Mouse (Mus musculus): Measurements from ENCODE around the gene Gm5475. TPM values are rescaled to one million over a fixed set of nuclear protein-coding genes. Genes with fewer than 3 reads are reported as not detected.

Gene Gm5475
- polyA plus RNA-seq, 1 experiment from 2014 or later, result 0.10 TPM

DNA sequence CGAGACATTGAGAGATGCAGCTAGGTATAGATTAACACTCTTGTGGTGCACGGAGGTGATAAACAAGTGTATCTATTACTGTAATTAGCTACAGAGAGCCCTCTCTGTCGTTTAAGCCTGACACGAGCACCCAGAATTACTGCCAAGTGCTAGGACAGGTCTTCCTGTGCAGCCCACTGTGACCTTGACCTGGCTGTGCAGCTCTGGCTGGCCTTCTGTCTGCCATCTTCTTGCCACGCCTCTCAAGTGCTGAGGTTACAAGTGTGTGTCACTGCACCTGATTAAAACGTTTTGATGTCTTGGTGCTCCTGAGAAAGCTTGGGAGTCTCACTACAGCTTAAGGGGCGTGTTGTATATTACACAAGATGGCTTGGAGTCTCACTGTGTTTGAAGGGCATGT is 30.9 kb upstream of the Gm5475 start:
- WGBS, result 86% methylated on average over 7 of the region's 7 CpGs
- H3K9ac ChIP-seq (ENCODE audit: low read depth, low read length), result no peak overlapping the region
- H3K4me3 ChIP-seq (ENCODE audit: low read depth, low read length), result no peak overlapping the region
- no peaks in the 10 kb centered on the region for H3K4me1 ChIP-seq (ENCODE audit: control insufficient read depth, insufficient read depth, low read length)
- ATAC-seq, result no peak
- peaks cover 18% of the 10 kb centered on the region for H3K36me3 ChIP-seq (ENCODE audit: control insufficient read depth, insufficient read depth, low read length)
- H3K27me3 ChIP-seq (ENCODE audit: control insufficient read depth, insufficient read depth, low read depth, low read length), result no peaks in the 10 kb centered on the region
- no peak overlapping the region for H3K27ac ChIP-seq (ENCODE audit: low read length)
- H3K4me2 ChIP-seq (ENCODE audit: low read length), result no peak overlapping the region
- H3K9me3 ChIP-seq (replicated peaks; ENCODE audit: control insufficient read depth, low read length, poor library complexity, severe bottlenecking), result no peaks in the 10 kb centered on the region

DNA sequence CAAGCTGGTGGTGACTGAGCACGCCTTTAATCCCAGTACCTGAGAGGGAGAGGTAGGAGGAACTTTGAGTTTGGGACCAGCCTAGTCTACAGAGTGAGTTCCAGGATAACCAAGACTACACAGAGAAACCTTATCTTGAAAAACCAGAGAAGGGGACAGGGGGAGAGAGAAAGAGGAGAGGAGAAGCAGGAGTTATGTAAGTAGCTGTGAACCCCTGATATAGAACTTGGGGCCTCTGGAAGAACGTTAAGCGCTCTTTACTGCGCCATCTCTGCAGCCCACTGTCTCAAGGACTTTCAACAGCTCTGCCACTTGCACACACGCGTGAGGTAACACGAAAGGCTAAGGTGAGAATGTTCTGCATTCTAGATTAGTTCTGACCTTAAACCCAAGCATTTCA is 30.3 kb upstream of the Gm5475 start:
- H3K27me3 ChIP-seq (ENCODE audit: control insufficient read depth, insufficient read depth, low read depth, low read length), result no peaks in the 10 kb centered on the region

GRCm38 (mm10) chr15:100393016-100393415 is 28.9 kb upstream of the Gm5475 start:
- 87% methylated on average over 11 of the region's 11 CpGs for WGBS
- Histone ChIP-seq H3K9me3 (replicated peaks; ENCODE audit: control insufficient read depth, low read length, poor library complexity, severe bottlenecking) (no peaks in the 10 kb centered on the region), H3K4me3 (ENCODE audit: low read depth, low read length) (no peak overlapping the region), H3K27me3 (ENCODE audit: control insufficient read depth, insufficient read depth, low read depth, low read length) (no peaks in the 10 kb centered on the region), H3K36me3 (ENCODE audit: control insufficient read depth, insufficient read depth, low read length) (peaks cover 29% of the 10 kb centered on the region), H3K9ac (ENCODE audit: low read depth, low read length) (no peak overlapping the region), H3K4me2 (ENCODE audit: low read length) (no peak overlapping the region), H3K4me1 (ENCODE audit: control insufficient read depth, insufficient read depth, low read length) (no peaks in the 10 kb centered on the region), H3K27ac (ENCODE audit: low read length) (no peak overlapping the region)
- ATAC-seq, result no peak

More for the DNA sequence above, 30.3 kb upstream of the Gm5475 start:
- no peaks in the 10 kb centered on the region for H3K9me3 ChIP-seq (replicated peaks; ENCODE audit: control insufficient read depth, low read length, poor library complexity, severe bottlenecking)
- WGBS, result 96% methylated on average over 7 of the region's 7 CpGs
- no peak overlapping the region for H3K9ac ChIP-seq (ENCODE audit: low read depth, low read length)
- no peak overlapping the region for H3K27ac ChIP-seq (ENCODE audit: low read length)
- H3K4me1 ChIP-seq (ENCODE audit: control insufficient read depth, insufficient read depth, low read length), result no peaks in the 10 kb centered on the region
- no peak overlapping the region for H3K4me2 ChIP-seq (ENCODE audit: low read length)
- no peak overlapping the region for H3K4me3 ChIP-seq (ENCODE audit: low read depth, low read length)
- peaks cover 23% of the 10 kb centered on the region for H3K36me3 ChIP-seq (ENCODE audit: control insufficient read depth, insufficient read depth, low read length)
- ATAC-seq, result no peak

- no peak for ATAC-seq
- Histone ChIP-seq H3K4me1 (ENCODE audit: control insufficient read depth, insufficient read depth, low read length) (no peaks in the 10 kb centered on the region), H3K9me3 (replicated peaks; ENCODE audit: control insufficient read depth, low read length, poor library complexity, severe bottlenecking) (no peaks in the 10 kb centered on the region), H3K4me2 (ENCODE audit: low read length) (no peak overlapping the region), H3K36me3 (ENCODE audit: control insufficient read depth, insufficient read depth, low read length) (peaks cover 46% of the 10 kb centered on the region), H3K9ac (ENCODE audit: low read depth, low read length) (no peak overlapping the region), H3K4me3 (ENCODE audit: low read depth, low read length) (no peak overlapping the region), H3K27me3 (ENCODE audit: control insufficient read depth, insufficient read depth, low read depth, low read length) (no peaks in the 10 kb centered on the region), H3K27ac (ENCODE audit: low read length) (no peak overlapping the region)
- WGBS, result 95% methylated on average over 3 of the region's 3 CpGs
Measured at GRCm38 (mm10) chr15:100395561-100395960, 26.4 kb upstream of the Gm5475 start.

DNA sequence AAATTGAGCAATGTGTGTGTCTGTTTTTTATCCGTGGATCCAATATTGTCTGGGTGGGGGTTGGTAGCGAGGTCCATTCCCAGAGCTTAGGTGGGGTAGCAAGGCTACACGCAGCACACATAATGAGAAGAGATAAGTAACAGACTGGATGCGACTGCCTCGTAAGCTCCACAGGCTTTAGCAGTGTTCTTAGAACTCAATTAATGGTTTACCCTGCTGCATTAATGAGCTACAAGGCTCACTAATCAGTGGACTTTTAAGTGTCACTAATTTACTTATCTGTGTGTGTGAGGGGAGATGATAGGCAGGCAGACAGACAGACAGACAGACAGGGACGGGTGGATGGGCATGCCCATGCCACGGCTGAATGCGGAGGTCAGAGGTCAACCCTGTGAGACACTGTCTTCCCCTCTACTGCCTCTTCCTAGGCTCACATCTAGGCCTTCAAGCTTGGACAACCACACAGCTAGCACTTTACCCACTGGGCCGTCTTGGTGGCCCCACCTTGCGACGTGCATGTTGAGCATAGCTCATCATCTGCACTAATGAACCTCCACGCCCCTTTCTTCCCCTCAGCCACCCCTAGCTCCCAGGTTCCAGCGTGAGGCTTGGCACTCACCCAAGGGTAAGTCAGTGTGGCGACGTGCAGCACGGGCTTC is 21.2 kb upstream of the Gm5475 start:
- H3K4me2 ChIP-seq (ENCODE audit: low read length), result no peak overlapping the region
- ATAC-seq, result no peak
- H3K36me3 ChIP-seq (ENCODE audit: control insufficient read depth, insufficient read depth, low read length), result peaks cover 57% of the 10 kb centered on the region
- H3K9ac ChIP-seq (ENCODE audit: low read depth, low read length), result no peak overlapping the region
- H3K4me3 ChIP-seq (ENCODE audit: low read depth, low read length), result no peak overlapping the region
- no peaks in the 10 kb centered on the region for H3K4me1 ChIP-seq (ENCODE audit: control insufficient read depth, insufficient read depth, low read length)
- no peaks in the 10 kb centered on the region for H3K9me3 ChIP-seq (replicated peaks; ENCODE audit: control insufficient read depth, low read length, poor library complexity, severe bottlenecking)
- no peaks in the 10 kb centered on the region for H3K27me3 ChIP-seq (ENCODE audit: control insufficient read depth, insufficient read depth, low read depth, low read length)
- WGBS, result 88% methylated on average over 16 of the region's 16 CpGs
- H3K27ac ChIP-seq (ENCODE audit: low read length), result no peak overlapping the region

GRCm38 (mm10) chr15:100401811-100402210 is 20.1 kb upstream of the Gm5475 start:
- H3K4me3 ChIP-seq (ENCODE audit: low read depth, low read length), result no peak overlapping the region
- no peak overlapping the region for H3K9ac ChIP-seq (ENCODE audit: low read depth, low read length)
- peaks cover 48% of the 10 kb centered on the region for H3K36me3 ChIP-seq (ENCODE audit: control insufficient read depth, insufficient read depth, low read length)
- H3K4me1 ChIP-seq (ENCODE audit: control insufficient read depth, insufficient read depth, low read length), result no peaks in the 10 kb centered on the region
- H3K9me3 ChIP-seq (replicated peaks; ENCODE audit: control insufficient read depth, low read length, poor library complexity, severe bottlenecking), result no peaks in the 10 kb centered on the region
- H3K27me3 ChIP-seq (ENCODE audit: control insufficient read depth, insufficient read depth, low read depth, low read length), result no peaks in the 10 kb centered on the region
- 91% methylated on average over 4 of the region's 4 CpGs for WGBS
- H3K27ac ChIP-seq (ENCODE audit: low read length), result no peak overlapping the region
- H3K4me2 ChIP-seq (ENCODE audit: low read length), result no peak overlapping the region
- no peak for ATAC-seq

- 92% methylated on average over 14 of the region's 14 CpGs for WGBS
- H3K27me3 ChIP-seq (ENCODE audit: control insufficient read depth, insufficient read depth, low read depth, low read length), result no peaks in the 10 kb centered on the region
- H3K27ac ChIP-seq (ENCODE audit: low read length), result no peak overlapping the region
- no peak overlapping the region for H3K4me2 ChIP-seq (ENCODE audit: low read length)
- no peak for ATAC-seq
- peaks cover 47% of the 10 kb centered on the region for H3K36me3 ChIP-seq (ENCODE audit: control insufficient read depth, insufficient read depth, low read length)
- no peaks in the 10 kb centered on the region for H3K9me3 ChIP-seq (replicated peaks; ENCODE audit: control insufficient read depth, low read length, poor library complexity, severe bottlenecking)
- H3K4me3 ChIP-seq (ENCODE audit: low read depth, low read length), result no peak overlapping the region
- H3K9ac ChIP-seq (ENCODE audit: low read depth, low read length), result no peak overlapping the region
- no peaks in the 10 kb centered on the region for H3K4me1 ChIP-seq (ENCODE audit: control insufficient read depth, insufficient read depth, low read length)
Measured at GRCm38 (mm10) chr15:100402347-100402746, 19.6 kb upstream of the Gm5475 start.

GRCm38 (mm10) chr15:100402798-100403197 is 19.1 kb upstream of the Gm5475 start:
- no peak for ATAC-seq
- H3K9ac ChIP-seq (ENCODE audit: low read depth, low read length), result no peak overlapping the region
- no peaks in the 10 kb centered on the region for H3K9me3 ChIP-seq (replicated peaks; ENCODE audit: control insufficient read depth, low read length, poor library complexity, severe bottlenecking)
- no peak overlapping the region for H3K4me3 ChIP-seq (ENCODE audit: low read depth, low read length)
- H3K4me2 ChIP-seq (ENCODE audit: low read length), result no peak overlapping the region
- WGBS, result 91% methylated on average over 4 of the region's 4 CpGs
- H3K27me3 ChIP-seq (ENCODE audit: control insufficient read depth, insufficient read depth, low read depth, low read length), result no peaks in the 10 kb centered on the region
- H3K4me1 ChIP-seq (ENCODE audit: control insufficient read depth, insufficient read depth, low read length), result no peaks in the 10 kb centered on the region
- H3K27ac ChIP-seq (ENCODE audit: low read length), result no peak overlapping the region
- H3K36me3 ChIP-seq (ENCODE audit: control insufficient read depth, insufficient read depth, low read length), result peaks cover 49% of the 10 kb centered on the region

- no peak overlapping the region for H3K27ac ChIP-seq (ENCODE audit: low read length)
- H3K36me3 ChIP-seq (ENCODE audit: control insufficient read depth, insufficient read depth, low read length), result peaks cover 47% of the 10 kb centered on the region
- ATAC-seq, result no peak
- no peak overlapping the region for H3K9ac ChIP-seq (ENCODE audit: low read depth, low read length)
- WGBS, result 91% methylated on average over 16 of the region's 16 CpGs
- no peaks in the 10 kb centered on the region for H3K27me3 ChIP-seq (ENCODE audit: control insufficient read depth, insufficient read depth, low read depth, low read length)
- H3K4me3 ChIP-seq (ENCODE audit: low read depth, low read length), result no peak overlapping the region
- no peaks in the 10 kb centered on the region for H3K4me1 ChIP-seq (ENCODE audit: control insufficient read depth, insufficient read depth, low read length)
- H3K9me3 ChIP-seq (replicated peaks; ENCODE audit: control insufficient read depth, low read length, poor library complexity, severe bottlenecking), result no peaks in the 10 kb centered on the region
- no peak overlapping the region for H3K4me2 ChIP-seq (ENCODE audit: low read length)
Measured at GRCm38 (mm10) chr15:100403318-100404000, 18.5 kb upstream of the Gm5475 start.
